Mouse (Mus musculus) C3H10T1/2 (cell line): ENCODE measurements around the gene Prg3. TPM values are rescaled to one million over a fixed set of nuclear protein-coding genes. Genes with fewer than 3 reads are reported as not detected.

ENCODE experiments used
- polyA plus RNA-seq, 2 experiments: library from polyadenylated mRNA; unstranded; fragments of >200 nt; fragmentation: generic; extraction: Trizol; gene quantifications; one replicate each; pipeline ENCODE4 v1.2.1; 2012; ENCODE audit warnings: missing spikeins in 2 of 2

The Prg3 gene
- polyA plus RNA-seq, result not detected

DNA sequence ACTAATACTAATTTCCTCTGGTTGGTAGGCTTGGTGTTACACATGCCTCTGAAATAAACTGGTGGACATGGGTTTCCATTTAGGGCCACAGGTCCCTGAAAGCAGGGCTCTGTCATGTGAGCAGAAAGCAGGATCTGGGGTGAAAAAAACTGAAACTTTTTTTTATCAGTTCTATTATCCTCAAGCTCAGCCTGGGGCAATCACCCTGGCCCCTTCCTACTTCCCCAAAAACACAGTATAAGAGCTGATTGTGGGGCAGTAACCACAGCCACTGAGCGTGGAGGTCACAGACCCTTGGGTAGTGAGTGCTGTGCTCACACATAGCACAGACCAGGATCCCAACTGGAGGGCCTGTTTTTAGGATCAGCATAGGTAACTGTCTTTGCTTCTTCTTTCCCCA lies at the start of gene Prg3:
Prg3 (plus strand) TSS at position 286 of the 400 bp plus-strand sequence.

GRCm38 (mm10) chr2:84980188-84980587 lies 7.8 kb upstream of the Prg3 start, which contains the start of gene Prg2:
Gene Prg2 (plus strand): TSS chr2:84980461.

DNA sequence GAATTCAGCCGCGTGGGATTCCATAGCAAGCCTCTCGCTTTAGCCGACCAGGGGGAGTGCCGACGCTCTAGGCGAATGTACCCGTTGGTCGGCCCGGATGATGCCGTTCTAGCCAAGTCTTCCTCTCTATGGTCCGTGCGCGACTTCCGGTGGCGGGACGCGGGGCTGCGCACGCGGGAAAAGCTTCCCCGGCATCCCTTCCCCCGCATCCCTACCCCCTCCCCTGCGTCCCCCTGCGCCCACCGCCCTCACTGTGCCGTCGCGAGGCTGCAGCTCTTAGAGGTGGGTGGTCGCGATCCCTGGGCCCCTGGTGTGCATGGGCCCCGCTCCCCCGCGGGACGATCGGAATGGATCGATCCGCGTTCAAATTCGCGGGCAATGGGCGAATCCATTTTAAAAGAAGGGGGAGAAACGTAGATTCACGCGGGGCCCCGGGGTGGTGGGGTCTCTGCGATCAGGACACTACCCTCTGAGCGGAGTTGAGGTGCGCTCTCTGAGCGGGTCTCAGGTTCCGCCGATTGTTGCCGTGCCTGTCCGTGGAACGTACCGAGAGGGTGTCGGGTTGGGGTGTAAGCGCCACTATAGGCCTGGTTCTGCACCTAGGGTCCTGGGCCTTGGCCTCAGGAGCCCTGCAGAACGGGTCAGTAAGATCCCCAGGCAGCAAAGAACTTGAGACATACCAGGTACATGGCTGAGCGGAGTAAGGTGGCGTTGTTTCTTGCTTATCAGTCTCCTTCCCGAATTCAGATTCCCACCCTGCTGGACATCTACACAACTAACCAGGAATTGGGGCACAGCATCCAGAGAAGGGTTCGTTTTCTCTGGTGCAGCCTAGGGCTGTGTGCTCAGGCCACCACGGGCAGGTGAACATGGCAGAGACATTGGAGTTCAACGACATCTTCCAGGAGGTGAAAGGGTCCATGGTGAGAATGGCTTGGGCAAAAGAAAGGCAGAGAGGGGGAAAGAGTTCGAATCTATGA lies 49.3 kb downstream of the Prg3 start, which contains the start of the genes Ssrp1 and P2rx3:
Ssrp1 (plus strand) TSS at position 188 of the 980 bp plus-strand sequence.
P2rx3 (minus strand) TSS at position 416 of the 980 bp plus-strand sequence.

Other genes with a start within 250 kb of the Prg3 start
- gene Gm19426, start 244.6 kb upstream of the Prg3 start, polyA plus RNA-seq, result 1 to 10 TPM; 7.2 to 8.3 TPM
- gene Serping1, start 212.8 kb upstream of the Prg3 start, polyA plus RNA-seq, result under 1 TPM; 0.06 to 0.91 TPM
- 10 to 100 TPM; 19.6 to 59.5 TPM for gene Ube2l6, start 189.4 kb upstream of the Prg3 start, polyA plus RNA-seq
- under 1 TPM; 0.02 TPM for gene Smtnl1, start 165.6 kb upstream of the Prg3 start, polyA plus RNA-seq
- gene Timm10, start 161.2 kb upstream of the Prg3 start, polyA plus RNA-seq, result 10 to 100 TPM; 24.3 to 35.2 TPM
- gene Slc43a1, start 149.4 kb upstream of the Prg3 start, polyA plus RNA-seq, result under 1 TPM; 0.01 to 0.04 TPM
- gene Rtn4rl2, start 101.5 kb upstream of the Prg3 start, polyA plus RNA-seq, result 1 to 10 TPM in 1 of 2 experiments, under 1 TPM in 1; 0.43 to 7.1 TPM
- 10 to 100 TPM in 1 of 2 experiments, 1 to 10 TPM in 1; 6.8 to 22.7 TPM for gene Slc43a3, start 51.6 kb upstream of the Prg3 start, polyA plus RNA-seq
- under 1 TPM in 1 of 2 experiments, not detected in 1; 0.06 TPM for gene Prg2, start 7.8 kb upstream of the Prg3 start, polyA plus RNA-seq
- gene Ssrp1, start 49.0 kb downstream of the Prg3 start, polyA plus RNA-seq, result 100 to 1,000 TPM; 109 to 113 TPM
- gene P2rx3, start 49.2 kb downstream of the Prg3 start, polyA plus RNA-seq, result under 1 TPM; 0.01 to 0.24 TPM
- 10 to 100 TPM; 28.7 to 77.9 TPM for gene Tnks1bp1, start 59.8 kb downstream of the Prg3 start, polyA plus RNA-seq
- under 1 TPM; 0.01 to 0.12 TPM for gene Aplnr, start 148.0 kb downstream of the Prg3 start, polyA plus RNA-seq
- gene Lrrc55, start 209.0 kb downstream of the Prg3 start, polyA plus RNA-seq, result under 1 TPM in 1 of 2 experiments, not detected in 1; 0.04 TPM